29 mouse cellular contexts compared by ENCODE assay signal in genomic region chr5:74317174-74317573, GRCm38 (mm10).
A peak's percentile ranks its signal among the peaks of the same experiment; 100 is the strongest.
DNase-seq lines count a peak whose midpoint lies in the region; ATAC-seq lines count a peak whose summit lies in the region.
"Had no signal": no experiment of that assay in that cellular context is flagged by ENCODE, and none has a peak within 500 bp of the region (broad histone marks: within the 10 kb centered on the region; RNA-seq: fewer than 3 reads in every experiment).

No protein-coding gene starts in this region.

- H3K4me2 ChIP-seq in liver, embryonic 12.5 days = peak overlapping the region; percentile 57
- peak overlapping the region; percentile 32 for H3K4me2 ChIP-seq in liver, embryonic 15.5 days
- H3K4me2 ChIP-seq: embryonic facial prominence, embryonic 12.5 days; embryonic facial prominence, embryonic 15.5 days; forebrain, embryonic 13.5 days; heart, embryonic 13.5 days; hindbrain, embryonic 12.5 days; hindbrain, embryonic 15.5 days had no signal

- peak overlapping the region; percentile 43 for H3K9ac ChIP-seq in liver, embryonic 12.5 days
- no peak overlapping the region for H3K9ac ChIP-seq in liver, embryonic 15.5 days
- H3K9ac ChIP-seq: embryonic facial prominence, embryonic 12.5 days; embryonic facial prominence, embryonic 15.5 days; forebrain, embryonic 13.5 days; heart, embryonic 13.5 days; hindbrain, embryonic 12.5 days; hindbrain, embryonic 15.5 days had no signal

- peak; percentile 99 for ATAC-seq in liver, embryonic 12.5 days
- peak; percentile 88 for ATAC-seq in liver, embryonic 15.5 days (ENCODE audit: insufficient read depth)
- ATAC-seq: CD4-positive, CD25-positive, alpha-beta regulatory T cell, adult 4 months; forebrain, embryonic 13.5 days; forebrain, embryonic 16.5 days had no signal

- H3K36me3 ChIP-seq in limb, embryonic 10.5 days = no peaks in the 10 kb centered on the region
- no peaks in the 10 kb centered on the region for H3K36me3 ChIP-seq in liver, embryonic 12.5 days
- H3K36me3 ChIP-seq in liver, embryonic 15.5 days (replicated peaks) = no peaks in the 10 kb centered on the region
- H3K36me3 ChIP-seq: embryonic facial prominence, embryonic 12.5 days; embryonic facial prominence, embryonic 15.5 days; forebrain, embryonic 10.5 days; heart, embryonic 10.5 days; heart, embryonic 13.5 days; hindbrain, embryonic 12.5 days; hindbrain, embryonic 15.5 days had no signal

- peak overlapping the region; percentile 68; the same call in 1 of the 2 replicates for H3K27ac ChIP-seq in limb, embryonic 10.5 days
- H3K27ac ChIP-seq in liver, embryonic 12.5 days = peak overlapping the region; percentile 67
- no peak overlapping the region for H3K27ac ChIP-seq in liver, embryonic 15.5 days (replicated peaks)
- H3K27ac ChIP-seq: embryonic facial prominence, embryonic 12.5 days; embryonic facial prominence, embryonic 15.5 days; forebrain, embryonic 10.5 days; forebrain, embryonic 13.5 days; heart, adult 2 months; heart, embryonic 13.5 days; hindbrain, embryonic 12.5 days; hindbrain, embryonic 15.5 days had no signal

- H3K9me3 ChIP-seq in limb, embryonic 10.5 days (replicated peaks) = no peaks in the 10 kb centered on the region
- no peaks in the 10 kb centered on the region for H3K9me3 ChIP-seq in liver, embryonic 12.5 days (replicated peaks)
- no peaks in the 10 kb centered on the region for H3K9me3 ChIP-seq in liver, embryonic 15.5 days (replicated peaks)
- H3K9me3 ChIP-seq: embryonic facial prominence, embryonic 12.5 days; embryonic facial prominence, embryonic 15.5 days; forebrain, embryonic 10.5 days; forebrain, embryonic 13.5 days; heart, embryonic 10.5 days; heart, embryonic 13.5 days; hindbrain, embryonic 12.5 days; hindbrain, embryonic 15.5 days had no signal

- H3K27me3 ChIP-seq in limb, embryonic 10.5 days (ENCODE audit: low read depth, poor library complexity, severe bottlenecking) = no peaks in the 10 kb centered on the region
- H3K27me3 ChIP-seq in liver, embryonic 12.5 days (replicated peaks) = 0 out of 2 replicates have a peak, but pooled peaks cover 6% of the 10 kb centered on the region
- H3K27me3 ChIP-seq in liver, embryonic 15.5 days = no peaks in the 10 kb centered on the region
- H3K27me3 ChIP-seq: embryonic facial prominence, embryonic 12.5 days; embryonic facial prominence, embryonic 15.5 days; forebrain, embryonic 13.5 days had no signal

- H3K4me3 ChIP-seq in limb, embryonic 10.5 days = no peak overlapping the region
- H3K4me3 ChIP-seq in liver, embryonic 12.5 days = no peak overlapping the region
- H3K4me3 ChIP-seq in liver, embryonic 15.5 days (replicated peaks) = no peak overlapping the region
- H3K4me3 ChIP-seq: embryonic facial prominence, embryonic 12.5 days; embryonic facial prominence, embryonic 15.5 days; forebrain, embryonic 10.5 days; forebrain, embryonic 13.5 days; heart, adult 2 months; heart, embryonic 10.5 days; heart, embryonic 13.5 days; hindbrain, embryonic 12.5 days; hindbrain, embryonic 15.5 days had no signal

- 93% methylated on average over 3 of the region's 3 CpGs for WGBS in limb, embryonic 10.5 days
- WGBS in liver, embryonic 12.5 days (ENCODE audit: insufficient replicate concordance) = 44% methylated on average over 3 of the region's 3 CpGs
- WGBS in liver, embryonic 15.5 days (ENCODE audit: insufficient replicate concordance) = 40% methylated on average over 3 of the region's 3 CpGs

- peaks cover 47% of the 10 kb centered on the region for H3K4me1 ChIP-seq in limb, embryonic 10.5 days
- peaks cover 53% of the 10 kb centered on the region for H3K4me1 ChIP-seq in liver, embryonic 12.5 days
- H3K4me1 ChIP-seq in liver, embryonic 15.5 days (replicated peaks) = peaks cover 30% of the 10 kb centered on the region
- H3K4me1 ChIP-seq: embryonic facial prominence, embryonic 15.5 days; hindbrain, embryonic 15.5 days had no signal

- DNase-seq in c-Kit-positive CD71-positive TER-119-positive erythroid progenitor cells, embryonic 14.5 days (ENCODE audit: low spot score) = peak; percentile 47
- DNase-seq in limb, embryonic 10.5 days (ENCODE audit: low spot score) = no peak
- DNase-seq in adrenal gland, postnatal 10 days = no peak
- no peak for DNase-seq in thymus, postnatal 14 days
- DNase-seq in layer of hippocampus, adult 9-10 months (ENCODE audit: low spot score) = no peak
- no peak for DNase-seq in thymus, postnatal 0 days (ENCODE audit: low spot score)
- DNase-seq: adrenal gland, adult 2 months; adrenal gland, postnatal 36 days; cerebellum, adult 11 months; cerebellum, adult 2 months; cerebellum, adult 9-11 months; cerebellum, postnatal 25 days; gastrocnemius, postnatal 10 days; gastrocnemius, postnatal 36 days; heart, adult 2 months; heart, postnatal 14 days; heart, postnatal 4 days had no signal
